Mouse (Mus musculus) layer of hippocampus, adult 8-10 months (tissue): ENCODE measurements around the gene Fam83f. TPM values are rescaled to one million over a fixed set of nuclear protein-coding genes. Genes with fewer than 3 reads are reported as not detected.

Source experiments
- DNase-seq, 2 experiments: peaks; one replicate each; pipeline ENCODE4 v3.0.0; 2022; ENCODE audit warnings: low spot score in 2 of 2
- microRNA-seq, 2 experiments: library from miRNA; unstranded; fragments of <30 nt; microRNA quantifications; one replicate each; pipeline ENCODE4 v1.2.0; 2022
- total RNA-seq, 4 experiments: library from RNA; stranded (reverse); gene quantifications; 2 replicates each; pipeline ENCODE4 v1.2.4; 2022

Fam83f gene
- total RNA-seq, 4 experiments from 2014 or later, result 0.16 to 0.32 (median 0.23) TPM

- no peak for DNase-seq
Measured at GRCm38 (mm10) chr15:80739972-80740371, 68.3 kb downstream of the Fam83f start.

- DNase-seq, result no peak
Measured at GRCm38 (mm10) chr15:80741836-80742235, 70.2 kb downstream of the Fam83f start.

- DNase-seq, result no peak
Measured at GRCm38 (mm10) chr15:80742991-80743474, 71.4 kb downstream of the Fam83f start.

GRCm38 (mm10) chr15:80743606-80744005 lies 72.0 kb downstream of the Fam83f start:
- DNase-seq, result no peak

- no peak for DNase-seq
Measured at GRCm38 (mm10) chr15:80744667-80745422, 73.2 kb downstream of the Fam83f start.

- DNase-seq, result no peak
Measured at GRCm38 (mm10) chr15:80748979-80749378, 77.3 kb downstream of the Fam83f start.

Small RNA genes within 50 kb of the gene (microRNA-seq; reads per million reads assigned to microRNA genes)
- gene Mir6957, result 0 reads per million in 2 experiments

Other genes starting within 250 kb of the Fam83f start
- gene Enthd1, start 106.7 kb upstream of the Fam83f start, total RNA-seq, result not detected
- under 1 TPM; 0.07 to 0.34 (median 0.17) TPM for gene Grap2, start 99.3 kb upstream of the Fam83f start, total RNA-seq
- gene Tnrc6b, start 39.5 kb downstream of the Fam83f start, total RNA-seq, result 100 to 1,000 TPM in 3 of 4 experiments, 10 to 100 TPM in 1; 93.3 to 145 (median 128) TPM